Mouse (Mus musculus) MEL (cell line): ENCODE data around the gene Iscu.
"Not testable (repeated sequence)": the region's sequence is repeated elsewhere in the genome, so short reads cannot be mapped to it uniquely, and the experiment has no call there.

Experiments
- CTCF ChIP-seq, 3 experiments: IDR thresholded peaks in 2 of 3; conservative IDR thresholded peaks in 1 of 3; 2 replicates each; pipeline ENCODE4 v1.5.1; 2011 to 2012; ENCODE audit warnings: low read length in 3 of 3, low read depth in 2 of 3, mild to moderate bottlenecking in 2 of 3, improper control_type of control experiment in 1 of 3, inconsistent platforms in 1 of 3, mixed read lengths in 1 of 3, moderate library complexity in 1 of 3; ENCODE audit not compliant: control insufficient read depth in 1 of 3, insufficient read depth in 1 of 3, poor library complexity in 1 of 3, severe bottlenecking in 1 of 3
- GATA1 ChIP-seq: IDR thresholded peaks from 2 replicates; pipeline ENCODE4 v1.6.1; 2011; ENCODE audit warnings: low read depth, low read length, improper control_type of control experiment
- MAX ChIP-seq: IDR thresholded peaks from 2 replicates; pipeline ENCODE4 v1.6.1; 2011; ENCODE audit warnings: low read length, improper control_type of control experiment
- MXI1 ChIP-seq: IDR thresholded peaks from 2 replicates; pipeline ENCODE4 v1.6.1; 2011; ENCODE audit warnings: mild to moderate bottlenecking, low read depth, low read length, improper control_type of control experiment
- POLR2A ChIP-seq, 2 experiments: IDR thresholded peaks; 2 replicates each; pipeline ENCODE4 v1.6.1; 2011 to 2012; ENCODE audit warnings: low read length in 2 of 2, mild to moderate bottlenecking in 2 of 2, control low read depth in 1 of 2, improper control_type of control experiment in 1 of 2, low read depth in 1 of 2, moderate library complexity in 1 of 2; ENCODE audit not compliant: control insufficient read depth in 1 of 2, insufficient read depth in 1 of 2, poor library complexity in 1 of 2
- RCOR1 ChIP-seq: IDR thresholded peaks from 2 replicates; pipeline ENCODE4 v1.6.1; 2012; ENCODE audit warnings: low read depth, mild to moderate bottlenecking, inconsistent platforms, low read length, improper control_type of control experiment
- ZC3H11A ChIP-seq: IDR thresholded peaks from 2 replicates; pipeline ENCODE4 v1.6.1; 2012; ENCODE audit warnings: low read depth, mild to moderate bottlenecking, inconsistent platforms, low read length, improper control_type of control experiment

DNA sequence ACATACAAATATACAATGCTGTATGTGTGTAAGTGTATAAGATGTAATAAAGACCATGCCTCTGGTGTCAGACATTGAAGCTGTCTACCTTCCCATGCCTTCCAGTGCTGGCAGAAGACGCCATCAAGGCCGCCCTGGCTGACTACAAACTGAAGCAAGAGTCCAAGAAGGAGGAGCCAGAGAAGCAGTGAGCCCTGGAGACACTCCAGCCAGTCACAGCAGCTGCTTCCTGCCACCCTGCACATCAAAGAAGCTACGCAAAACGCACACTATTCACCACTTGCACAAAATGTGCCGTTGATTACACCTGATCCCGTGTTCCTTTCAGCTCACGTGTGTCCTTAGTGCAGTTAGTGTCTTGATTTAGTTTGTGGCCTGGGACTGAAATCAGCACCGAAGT is 5.2 kb downstream of the Iscu start:
- not testable (repeated sequence) for TF ChIP-seq CTCF (IDR thresholded peaks at IDR 0.05 in 2 of 3, conservative IDR thresholded peaks at IDR 0.05 in 1 of 3; ENCODE audit: control insufficient read depth in 1 of 3, insufficient read depth in 1 of 3, low read depth in 2 of 3, low read length in 3 of 3, poor library complexity in 1 of 3, severe bottlenecking in 1 of 3); MXI1; POLR2A (IDR thresholded peaks at IDR 0.05; ENCODE audit: control insufficient read depth in 1 of 2, insufficient read depth in 1 of 2, low read depth in 1 of 2, low read length in 2 of 2, poor library complexity in 1 of 2); RCOR1; ZC3H11A; GATA1; MAX
